Mouse (Mus musculus) stomach, embryonic 14.5 days (tissue): ENCODE measurements around the gene Kyat3. TPM values are rescaled to one million over a fixed set of nuclear protein-coding genes. Genes with fewer than 3 reads are reported as not detected.

Experiments used
- ATAC-seq: fragments of 200-750 bp; cut with Nextera tagmentation; 2 replicates; pipeline ENCODE4 v1.8.0; 2017; ENCODE audit warnings: low read depth, moderate TSS enrichment; ENCODE audit not compliant: insufficient number of reproducible peaks, insufficient read depth, low FRiP score
- H3K27ac ChIP-seq: fragments of 300-500 bp; sonication (generic); 2 replicates; pipeline ENCODE4 v1.5.1; 2014; ENCODE audit warnings: mild to moderate bottlenecking, low read length, moderate library complexity, mixed read lengths
- H3K27me3 ChIP-seq: fragments of 300-500 bp; sonication (generic); 2 replicates; pipeline ENCODE4 v1.6.1; 2014; ENCODE audit warnings: low read length, control low read depth, mixed read lengths; ENCODE audit not compliant: control insufficient read depth, insufficient read depth
- H3K36me3 ChIP-seq: fragments of 300-500 bp; sonication (generic); 2 replicates; pipeline ENCODE4 v1.6.1; 2014; ENCODE audit warnings: mild to moderate bottlenecking, control low read depth, low read length, moderate library complexity, mixed read lengths; ENCODE audit not compliant: control insufficient read depth, insufficient read depth
- H3K4me1 ChIP-seq: fragments of 300-500 bp; sonication (generic); 2 replicates; pipeline ENCODE4 v1.6.1; 2014; ENCODE audit warnings: low read length, control low read depth, mixed read lengths; ENCODE audit not compliant: control insufficient read depth, insufficient read depth
- H3K4me2 ChIP-seq: fragments of 300-500 bp; sonication (generic); replicated peaks from 2 replicates; pipeline ENCODE4 v1.6.1; 2014; ENCODE audit warnings: low read depth, low read length, control low read depth
- H3K4me3 ChIP-seq: fragments of 300-500 bp; sonication (generic); 2 replicates; pipeline ENCODE4 v1.5.1; 2014; ENCODE audit warnings: low read depth, low read length, control low read depth
- H3K9ac ChIP-seq: fragments of 300-500 bp; sonication (generic); replicated peaks from 2 replicates; pipeline ENCODE4 v1.6.1; 2014; ENCODE audit warnings: low read depth, mild to moderate bottlenecking, control low read depth, low read length, moderate library complexity, mixed read lengths
- H3K9me3 ChIP-seq: fragments of 300-500 bp; sonication (generic); 2 replicates; pipeline ENCODE4 v1.6.1; 2016; ENCODE audit warnings: low read depth, low read length, control low read depth; ENCODE audit not compliant: control insufficient read depth
- WGBS: fragments of 180-500 bp; shearing (Covaris S2); extraction: QIAGEN DNeasy Blood & Tissue Kit; methylation state at CpG from one replicate; pipeline ENCODE4 v1.1.7; 2014; 5-methylcytosine and 5-hydroxymethylcytosine counted together
- polyA plus RNA-seq: library from polyadenylated mRNA; unstranded; fragments of >200 nt; fragmentation: Nextera tagmentation; extraction: Ambion mirVana; gene quantifications from 2 replicates; pipeline ENCODE4 v1.2.1, GENCODE M21; 2014

Gene Kyat3
- polyA plus RNA-seq, 1 experiment from 2014 or later = 17.4 TPM

- H3K27me3 ChIP-seq = no peaks in the 10 kb centered on the region
- H3K4me2 ChIP-seq = no peak overlapping the region
- no peak for ATAC-seq
- no peak overlapping the region for H3K9ac ChIP-seq
- H3K4me3 ChIP-seq = no peak overlapping the region
- H3K9me3 ChIP-seq = no peaks in the 10 kb centered on the region
- H3K4me1 ChIP-seq = no peaks in the 10 kb centered on the region
- H3K36me3 ChIP-seq = no peaks in the 10 kb centered on the region
- 69% methylated on average over 7 of the region's 7 CpGs for WGBS
- H3K27ac ChIP-seq = no peak overlapping the region
Measured at GRCm38 (mm10) chr3:142740896-142741295, 40.0 kb downstream of the Kyat3 start.

GRCm38 (mm10) chr3:142743973-142744898, 43.4 kb downstream of the Kyat3 start:
- ATAC-seq = 0 out of 2 replicates have a peak, but pooled peaks have one; percentile 42
- Histone ChIP-seq H3K9ac (no peak overlapping the region), H3K4me2 (no peak overlapping the region), H3K36me3 (no peaks in the 10 kb centered on the region), H3K4me3 (no peak overlapping the region), H3K27ac (no peak overlapping the region), H3K9me3 (no peaks in the 10 kb centered on the region), H3K27me3 (no peaks in the 10 kb centered on the region), H3K4me1 (no peaks in the 10 kb centered on the region)
- WGBS = 61% methylated on average over 21 of the region's 21 CpGs

DNA sequence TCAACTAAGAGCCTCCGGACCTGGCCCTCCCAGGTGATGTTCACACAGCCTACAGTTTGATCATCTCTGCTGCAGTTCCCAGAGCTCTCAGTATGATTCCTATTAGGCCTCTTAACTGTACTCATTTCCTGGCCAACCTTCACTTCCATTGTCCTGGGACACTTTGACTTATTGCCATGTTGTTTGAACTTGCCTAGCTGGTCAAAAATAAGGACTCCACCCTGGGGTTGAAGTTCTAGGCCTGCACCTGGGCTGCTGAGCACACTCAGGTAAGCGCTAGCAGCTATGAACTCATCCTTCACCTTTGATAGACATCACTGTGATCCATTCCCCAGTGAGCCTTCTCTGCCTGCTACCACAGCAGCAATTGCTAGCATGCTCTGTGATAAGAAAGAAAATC, 44.2 kb downstream of the Kyat3 start:
- Histone ChIP-seq H3K4me1 (no peaks in the 10 kb centered on the region), H3K9me3 (no peaks in the 10 kb centered on the region), H3K4me2 (no peak overlapping the region), H3K9ac (no peak overlapping the region), H3K36me3 (no peaks in the 10 kb centered on the region), H3K4me3 (no peak overlapping the region), H3K27ac (no peak overlapping the region), H3K27me3 (no peaks in the 10 kb centered on the region)
- no peak for ATAC-seq
- 92% methylated on average over 2 of the region's 2 CpGs for WGBS

DNA sequence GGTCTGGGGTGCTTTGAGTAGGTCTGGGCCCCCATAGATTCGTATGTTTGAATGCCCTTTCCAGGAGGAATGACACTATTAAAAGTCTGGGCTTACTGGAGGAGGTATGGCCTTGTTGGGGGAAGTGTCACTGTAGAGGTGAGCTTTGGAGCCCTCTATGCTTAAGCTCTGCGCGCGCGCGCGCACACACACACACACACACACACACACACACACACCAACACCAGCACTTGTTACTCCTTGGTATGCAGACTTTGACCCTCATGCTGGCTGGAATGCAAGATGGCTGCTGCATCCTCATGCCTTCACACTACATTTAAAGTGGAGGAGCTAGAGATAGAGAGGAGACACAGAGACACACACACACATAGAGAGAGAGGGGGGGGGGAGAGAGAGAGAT, 46.8 kb downstream of the Kyat3 start:
- no peak for ATAC-seq
- no peaks in the 10 kb centered on the region for H3K36me3 ChIP-seq
- no peak overlapping the region for H3K4me2 ChIP-seq
- no peaks in the 10 kb centered on the region for H3K9me3 ChIP-seq
- H3K27ac ChIP-seq = no peak overlapping the region
- H3K27me3 ChIP-seq = no peaks in the 10 kb centered on the region
- no peak overlapping the region for H3K9ac ChIP-seq
- WGBS = 96% methylated on average over 7 of the region's 7 CpGs
- H3K4me1 ChIP-seq = no peaks in the 10 kb centered on the region
- H3K4me3 ChIP-seq = no peak overlapping the region

- Histone ChIP-seq H3K27ac (no peak overlapping the region), H3K4me1 (no peaks in the 10 kb centered on the region), H3K4me3 (no peak overlapping the region), H3K27me3 (no peaks in the 10 kb centered on the region), H3K4me2 (no peak overlapping the region), H3K36me3 (no peaks in the 10 kb centered on the region), H3K9ac (no peak overlapping the region), H3K9me3 (no peaks in the 10 kb centered on the region)
- WGBS = 80% methylated on average over 16 of the region's 16 CpGs
- ATAC-seq = no peak
Measured at GRCm38 (mm10) chr3:142749131-142749530, 48.3 kb downstream of the Kyat3 start.

DNA sequence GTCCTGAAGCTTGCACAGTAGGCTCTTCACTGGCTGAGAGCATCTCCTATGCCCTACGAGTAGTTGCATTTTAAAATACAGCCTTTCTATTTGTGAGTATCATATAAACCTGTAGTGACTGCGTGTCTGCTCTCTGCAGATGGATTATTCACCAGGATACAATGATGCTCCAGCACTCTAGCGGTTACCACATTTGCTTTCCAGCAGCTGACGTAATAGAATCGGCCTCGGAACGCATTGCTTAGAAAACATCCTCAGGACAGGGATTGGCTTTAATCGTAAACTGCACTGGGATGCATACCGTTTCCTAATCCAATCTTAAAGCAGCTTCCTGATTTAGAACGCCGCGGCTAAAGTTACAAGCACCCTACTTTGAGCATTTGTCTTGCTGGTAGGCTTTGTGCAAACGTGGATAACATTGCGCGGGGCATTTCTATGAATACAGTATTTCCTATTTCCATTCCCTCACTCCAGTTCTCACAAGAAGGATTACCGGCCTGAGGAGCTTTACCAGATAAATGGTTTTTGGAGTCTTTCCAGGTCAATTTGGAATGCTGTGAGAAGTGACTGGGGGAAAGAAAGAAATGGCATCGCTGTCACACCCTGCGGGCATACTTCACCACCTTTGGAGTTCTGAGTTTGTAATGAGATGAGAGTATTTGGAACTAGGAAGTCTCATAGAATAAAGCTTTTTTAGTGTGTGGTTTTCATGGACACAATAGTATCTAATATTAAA, 54.4 kb downstream of the Kyat3 start:
- no peak overlapping the region for H3K27ac ChIP-seq
- WGBS = 83% methylated on average over 18 of the region's 18 CpGs
- no peak overlapping the region for H3K9ac ChIP-seq

DNA sequence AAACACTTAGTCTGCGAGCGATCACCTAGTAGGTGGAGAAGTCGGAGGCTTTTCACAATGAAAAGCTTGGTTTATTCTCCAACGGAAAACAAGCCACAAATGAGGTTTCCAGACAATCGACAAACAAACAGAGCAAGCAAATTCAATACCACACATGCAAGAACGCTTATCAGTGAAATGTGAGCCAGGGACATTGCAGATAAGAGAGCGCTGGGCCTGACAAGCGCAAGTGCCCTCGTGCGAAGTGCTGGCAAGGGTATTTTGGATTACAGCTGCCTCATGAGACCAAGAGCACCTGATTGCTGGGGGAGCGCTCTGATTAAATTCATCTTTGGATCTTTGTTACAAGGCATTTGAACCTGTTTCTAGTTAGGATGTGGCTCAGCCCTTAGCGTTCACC, 57.0 kb downstream of the Kyat3 start:
- ATAC-seq = no peak
- H3K27ac ChIP-seq = no peak overlapping the region
- H3K9me3 ChIP-seq = no peaks in the 10 kb centered on the region
- H3K27me3 ChIP-seq = no peaks in the 10 kb centered on the region
- H3K4me3 ChIP-seq = no peak overlapping the region
- no peaks in the 10 kb centered on the region for H3K36me3 ChIP-seq
- H3K4me2 ChIP-seq = no peak overlapping the region
- H3K4me1 ChIP-seq = no peaks in the 10 kb centered on the region
- no peak overlapping the region for H3K9ac ChIP-seq
- 41% methylated on average over 12 of the region's 12 CpGs for WGBS

More for the DNA sequence above, 54.4 kb downstream of the Kyat3 start:
- Histone ChIP-seq H3K27me3 (no peaks in the 10 kb centered on the region), H3K36me3 (no peaks in the 10 kb centered on the region), H3K4me2 (no peak overlapping the region), H3K4me1 (no peaks in the 10 kb centered on the region), H3K9me3 (no peaks in the 10 kb centered on the region), H3K4me3 (no peak overlapping the region)
- no peak for ATAC-seq

- no peaks in the 10 kb centered on the region for H3K4me1 ChIP-seq
- no peak overlapping the region for H3K9ac ChIP-seq
- no peak overlapping the region for H3K27ac ChIP-seq
- H3K4me3 ChIP-seq = no peak overlapping the region
- H3K9me3 ChIP-seq = no peaks in the 10 kb centered on the region
- WGBS = 81% methylated on average over 7 of the region's 7 CpGs
- H3K36me3 ChIP-seq = no peaks in the 10 kb centered on the region
- no peak overlapping the region for H3K4me2 ChIP-seq
- ATAC-seq = no peak
- H3K27me3 ChIP-seq = no peaks in the 10 kb centered on the region
Measured at GRCm38 (mm10) chr3:142758593-142758992, 57.7 kb downstream of the Kyat3 start.
